Mouse (Mus musculus) neural tube, embryonic 12.5 days (tissue): Measurements from ENCODE around the gene Adcyap1r1. TPM values are rescaled to one million over a fixed set of nuclear protein-coding genes. Genes with fewer than 3 reads are reported as not detected.
A peak's percentile ranks its signal among the peaks of the same experiment; 100 is the strongest.

Experiments used
- ATAC-seq: fragments of 200-750 bp; cut with Nextera tagmentation; 2 replicates; pipeline ENCODE4 v1.8.0; 2017; ENCODE audit warnings: low read depth, mild to moderate bottlenecking, moderate TSS enrichment, moderate library complexity; ENCODE audit not compliant: low FRiP score
- H3K27ac ChIP-seq: fragments of 300-500 bp; sonication (generic); 2 replicates; pipeline ENCODE4 v1.5.1; 2016
- H3K27me3 ChIP-seq: fragments of 300-500 bp; sonication (generic); replicated peaks from 2 replicates; pipeline ENCODE4 v1.6.1; 2016; ENCODE audit warnings: mild to moderate bottlenecking
- H3K36me3 ChIP-seq: fragments of 300-500 bp; sonication (generic); 2 replicates; pipeline ENCODE4 v1.6.1; 2016; ENCODE audit warnings: mild to moderate bottlenecking
- H3K4me1 ChIP-seq: fragments of 300-500 bp; sonication (generic); 2 replicates; pipeline ENCODE4 v1.6.1; 2016
- H3K4me2 ChIP-seq: fragments of 300-500 bp; sonication (generic); replicated peaks from 2 replicates; pipeline ENCODE4 v1.6.1; 2016; ENCODE audit warnings: mild to moderate bottlenecking
- H3K4me3 ChIP-seq: fragments of 300-500 bp; sonication (generic); 2 replicates; pipeline ENCODE4 v1.5.1; 2016
- H3K9ac ChIP-seq: fragments of 300-500 bp; sonication (generic); 2 replicates; pipeline ENCODE4 v1.6.1; 2016; ENCODE audit warnings: mild to moderate bottlenecking
- H3K9me3 ChIP-seq: fragments of 300-500 bp; sonication (generic); 2 replicates; pipeline ENCODE4 v1.6.1; 2016; ENCODE audit warnings: mild to moderate bottlenecking
- WGBS: fragments of 180-500 bp; shearing (Covaris S2); methylation state at CpG from one replicate; pipeline ENCODE4 v1.1.7; 2016; 5-methylcytosine and 5-hydroxymethylcytosine counted together
- polyA plus RNA-seq: library from polyadenylated mRNA; unstranded; fragments of >200 nt; fragmentation: Nextera tagmentation; extraction: Ambion mirVana; gene quantifications from 2 replicates; pipeline ENCODE4 v1.2.1, GENCODE M21; 2016

Gene Adcyap1r1
- 30.9 and 33.3 TPM in 2 replicates for polyA plus RNA-seq

DNA sequence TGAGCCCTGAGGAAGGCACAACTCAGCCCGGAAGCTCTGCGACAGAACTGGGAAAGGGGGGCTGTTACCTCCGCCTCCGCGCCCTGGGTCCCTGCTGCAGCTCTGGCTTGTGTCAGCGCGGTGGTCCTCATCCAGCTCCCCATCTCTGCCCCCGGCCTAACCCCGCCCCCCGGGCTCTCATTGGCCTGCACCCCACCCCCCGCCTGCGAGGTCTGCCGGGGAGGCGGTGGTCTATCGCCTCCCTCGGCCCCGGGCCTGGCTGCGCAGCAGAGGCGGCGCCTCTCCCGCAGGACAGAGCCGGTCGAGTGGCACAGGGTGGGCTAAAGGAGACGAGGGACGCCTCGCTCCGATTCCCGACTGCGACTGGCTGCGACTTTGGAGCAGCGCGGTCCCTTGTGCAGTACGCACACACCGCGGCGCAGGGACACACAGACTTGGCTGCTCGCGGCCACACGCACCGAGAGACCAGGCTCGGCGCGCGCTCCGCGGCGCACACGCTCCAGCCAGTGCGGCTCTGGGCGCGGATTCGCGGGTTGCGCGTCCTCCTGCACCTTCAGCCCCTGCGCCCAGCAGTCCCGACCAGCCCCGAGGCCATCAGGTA, at the start of gene Adcyap1r1:
TSS of gene Adcyap1r1 (plus strand) at position 208 of the 601 bp plus-strand sequence.
- H3K9me3 ChIP-seq, result no peaks in the 10 kb centered on the region
- ATAC-seq, result peak; percentile 87
- H3K27ac ChIP-seq, result peak within 1 kb of the TSS; percentile 67
- WGBS, result under 1% methylated on average over 58 of the region's 58 CpGs
- peak within 1 kb of the TSS; percentile 68 for H3K4me3 ChIP-seq
- peaks cover 39% of the 10 kb centered on the region for H3K4me1 ChIP-seq
- H3K36me3 ChIP-seq, result no peaks in the 10 kb centered on the region
- H3K9ac ChIP-seq, result peak within 1 kb of the TSS; percentile 77
- peak within 1 kb of the TSS; percentile 94 for H3K4me2 ChIP-seq
- H3K27me3 ChIP-seq, result peaks cover 4% of the 10 kb centered on the region; the same call in 1 of the 2 replicates

DNA sequence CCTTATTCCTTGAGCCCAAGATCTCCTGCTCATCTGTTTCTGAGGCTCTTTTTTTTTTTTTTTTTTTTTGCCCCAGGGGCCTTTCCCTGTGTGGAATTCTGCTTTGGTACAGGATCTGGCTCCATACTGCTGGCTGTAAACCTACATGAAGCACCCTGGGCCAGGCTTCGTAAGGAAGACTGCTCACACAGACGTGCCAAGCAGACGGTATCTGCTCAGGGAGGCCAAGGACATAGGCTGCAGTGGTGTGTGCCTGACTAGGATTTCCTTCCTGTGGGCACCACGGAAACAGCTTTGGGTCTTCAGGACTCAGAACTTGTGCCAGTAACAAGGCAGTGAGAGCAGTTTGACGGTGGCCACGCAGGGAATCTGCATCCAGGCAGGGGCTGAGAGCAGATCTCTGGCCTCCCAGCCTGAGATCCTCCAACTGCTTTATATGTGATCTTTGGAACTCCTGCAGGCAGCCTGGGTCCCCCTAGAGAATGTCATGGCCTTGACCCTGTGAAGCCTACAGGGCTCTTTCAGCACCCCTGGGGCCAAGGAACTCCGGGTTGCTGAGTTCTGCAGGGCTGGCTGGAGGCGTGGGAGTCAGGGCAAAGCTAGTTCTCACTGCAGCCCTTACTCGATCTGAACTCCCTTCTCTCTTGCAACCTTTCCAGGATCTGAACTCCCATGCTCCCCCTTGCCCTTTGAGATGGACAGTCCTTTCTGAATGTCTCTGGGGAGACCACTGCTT, 49.6 kb upstream of the Adcyap1r1 start:
- H3K4me3 ChIP-seq, result no peak overlapping the region

DNA sequence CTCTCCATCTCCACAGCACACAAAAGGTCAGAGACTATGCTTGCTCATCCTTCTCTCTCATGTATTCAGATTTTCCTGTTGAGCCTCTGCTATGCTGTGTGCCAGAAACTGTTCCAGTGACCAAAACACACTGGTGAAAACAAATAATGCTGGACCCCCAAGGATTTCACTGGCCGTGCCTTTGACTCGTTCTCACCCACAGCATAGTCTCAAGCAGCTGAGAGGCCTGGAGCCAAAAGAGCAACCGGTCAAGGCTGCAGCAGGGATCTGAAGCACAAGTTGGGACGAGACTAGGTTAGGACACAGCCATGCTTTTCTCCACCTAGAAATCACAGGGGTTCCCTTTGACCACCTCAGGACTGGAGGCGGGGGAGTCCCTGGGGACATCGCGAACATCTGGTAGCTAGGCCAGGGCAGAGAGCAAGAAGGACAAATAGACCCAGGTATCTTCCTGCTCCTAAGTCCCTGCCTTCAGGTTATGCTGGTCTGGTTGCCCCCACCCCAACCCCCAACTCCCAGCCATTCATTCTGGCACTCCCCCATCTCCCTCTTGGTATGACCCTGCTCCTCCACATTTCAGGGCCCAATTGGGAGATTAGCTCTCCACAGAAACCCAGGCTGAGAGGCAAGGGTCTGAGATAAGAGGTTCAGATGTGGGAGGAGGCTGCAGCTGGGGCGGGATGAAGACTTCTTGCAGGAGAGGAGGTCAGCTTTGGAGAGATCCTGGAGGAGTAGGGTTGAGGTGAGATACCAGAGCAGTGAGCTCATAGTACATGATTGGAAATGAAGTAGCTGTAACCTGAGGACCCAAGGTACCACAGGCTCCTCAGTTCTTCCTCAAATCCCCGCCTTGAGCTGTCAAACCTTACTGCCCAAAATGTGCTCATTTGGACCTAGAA, 48.1 kb upstream of the Adcyap1r1 start:
- WGBS, result 84% methylated on average over 9 of the region's 9 CpGs
- Histone ChIP-seq H3K4me1 (peaks cover 3% of the 10 kb centered on the region; the same call in 1 of the 2 replicates), H3K4me2 (no peak overlapping the region), H3K36me3 (no peaks in the 10 kb centered on the region), H3K27ac (no peak overlapping the region), H3K9me3 (no peaks in the 10 kb centered on the region), H3K9ac (no peak overlapping the region), H3K27me3 (no peaks in the 10 kb centered on the region), H3K4me3 (no peak overlapping the region)
- ATAC-seq, result no peak

More for the DNA sequence above, 49.6 kb upstream of the Adcyap1r1 start:
- Histone ChIP-seq H3K36me3 (no peaks in the 10 kb centered on the region), H3K4me1 (peaks cover 3% of the 10 kb centered on the region; the same call in 1 of the 2 replicates), H3K9ac (no peak overlapping the region), H3K27ac (no peak overlapping the region), H3K9me3 (no peaks in the 10 kb centered on the region), H3K4me2 (no peak overlapping the region), H3K27me3 (no peaks in the 10 kb centered on the region)
- ATAC-seq, result no peak
- WGBS, result 77% methylated on average over 9 of the region's 9 CpGs

DNA sequence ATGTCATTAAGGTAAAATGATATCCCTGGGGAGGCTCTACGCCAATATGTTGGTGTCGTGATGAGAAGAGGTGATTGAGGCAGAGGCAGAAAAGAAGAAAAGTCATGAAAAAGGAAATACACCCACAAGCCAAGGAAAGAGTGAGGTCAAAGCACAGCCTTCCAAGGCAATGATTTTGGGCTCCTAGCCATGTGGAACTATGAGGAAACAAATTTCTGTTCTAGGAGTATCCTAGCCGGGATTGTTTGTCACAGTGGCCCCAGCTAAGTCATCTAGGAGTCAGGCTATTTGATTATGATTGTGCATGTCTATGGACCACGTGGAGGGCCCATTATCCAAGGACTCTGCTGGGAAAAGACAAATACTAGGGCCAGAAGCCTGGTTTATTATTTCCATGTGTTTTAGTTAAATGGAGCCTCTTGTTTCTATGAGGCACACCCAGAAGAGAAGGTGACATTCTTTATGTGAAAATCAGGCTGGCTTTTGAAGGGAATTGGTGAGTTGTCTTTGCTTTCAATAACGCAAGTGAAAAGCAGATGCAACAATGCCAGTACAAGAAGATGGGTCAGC, 47.3 kb upstream of the Adcyap1r1 start:
- no peak for ATAC-seq
- Histone ChIP-seq H3K36me3 (no peaks in the 10 kb centered on the region), H3K27me3 (no peaks in the 10 kb centered on the region), H3K27ac (no peak overlapping the region), H3K9me3 (no peaks in the 10 kb centered on the region), H3K9ac (no peak overlapping the region), H3K4me3 (no peak overlapping the region), H3K4me1 (no peaks in the 10 kb centered on the region), H3K4me2 (no peak overlapping the region)
- 79% methylated on average over 5 of the region's 5 CpGs for WGBS

DNA sequence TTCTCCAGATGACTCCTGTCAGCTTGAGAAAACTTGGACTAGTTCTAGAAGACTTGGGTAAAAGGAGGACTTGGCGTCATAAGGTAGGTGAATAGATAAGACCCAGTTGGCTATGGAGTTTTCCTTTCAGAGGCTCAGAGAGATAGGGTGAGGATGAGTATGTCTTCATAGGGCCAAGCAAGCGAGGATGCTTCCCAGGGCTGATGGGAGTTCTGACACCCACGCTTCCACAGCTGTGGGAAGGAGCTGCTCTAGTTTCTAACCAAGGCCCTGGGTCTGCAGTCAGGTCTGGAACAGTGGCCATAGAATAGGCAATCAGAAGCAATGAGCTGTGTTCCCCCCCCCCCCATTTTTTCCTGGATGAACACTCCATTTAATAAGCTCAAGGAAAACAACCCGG, 44.4 kb upstream of the Adcyap1r1 start:
- no peaks in the 10 kb centered on the region for H3K27me3 ChIP-seq
- H3K9ac ChIP-seq, result no peak overlapping the region
- 94% methylated on average over 4 of the region's 4 CpGs for WGBS
- H3K4me3 ChIP-seq, result no peak overlapping the region
- H3K4me1 ChIP-seq, result peaks cover 3% of the 10 kb centered on the region
- no peak overlapping the region for H3K4me2 ChIP-seq
- H3K27ac ChIP-seq, result no peak overlapping the region
- H3K9me3 ChIP-seq, result no peaks in the 10 kb centered on the region
- no peaks in the 10 kb centered on the region for H3K36me3 ChIP-seq
- no peak for ATAC-seq

DNA sequence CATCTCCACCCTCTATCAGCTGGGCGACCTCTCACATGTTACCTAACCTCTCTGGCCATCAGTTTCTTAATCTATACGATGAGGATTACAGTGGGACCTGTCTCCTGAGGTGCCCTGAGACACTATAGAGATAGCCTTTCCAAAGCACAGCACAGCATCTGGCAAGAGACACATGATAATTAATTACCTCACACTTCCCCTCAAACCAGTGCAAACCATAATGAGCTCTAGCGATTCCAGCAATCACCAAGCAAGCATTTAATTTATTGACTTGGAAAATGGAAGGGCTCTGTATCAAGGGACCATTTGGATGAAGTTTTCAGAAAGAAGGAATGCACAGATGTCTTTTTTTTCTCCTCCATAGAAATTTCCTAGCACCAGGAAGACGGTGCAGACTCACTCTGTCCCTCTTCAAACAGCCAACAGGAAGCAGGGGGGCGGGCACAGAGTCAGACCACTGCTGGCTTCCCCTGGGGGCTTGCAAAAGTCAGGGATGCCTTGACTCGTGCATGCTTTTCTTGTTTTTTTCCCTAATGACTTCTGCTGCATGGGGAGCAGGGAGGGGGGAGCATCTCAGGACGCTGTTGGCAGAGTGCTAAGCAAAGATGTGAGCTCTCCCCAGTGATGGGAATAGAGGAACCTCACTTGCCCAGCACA, 41.5 kb upstream of the Adcyap1r1 start:
- Histone ChIP-seq H3K36me3 (no peaks in the 10 kb centered on the region), H3K9ac (no peak overlapping the region), H3K4me3 (no peak overlapping the region), H3K27ac (no peak overlapping the region), H3K4me2 (no peak overlapping the region), H3K4me1 (peaks cover 3% of the 10 kb centered on the region), H3K27me3 (no peaks in the 10 kb centered on the region), H3K9me3 (no peaks in the 10 kb centered on the region)
- WGBS, result 48% methylated on average over 7 of the region's 7 CpGs
- ATAC-seq, result no peak

DNA sequence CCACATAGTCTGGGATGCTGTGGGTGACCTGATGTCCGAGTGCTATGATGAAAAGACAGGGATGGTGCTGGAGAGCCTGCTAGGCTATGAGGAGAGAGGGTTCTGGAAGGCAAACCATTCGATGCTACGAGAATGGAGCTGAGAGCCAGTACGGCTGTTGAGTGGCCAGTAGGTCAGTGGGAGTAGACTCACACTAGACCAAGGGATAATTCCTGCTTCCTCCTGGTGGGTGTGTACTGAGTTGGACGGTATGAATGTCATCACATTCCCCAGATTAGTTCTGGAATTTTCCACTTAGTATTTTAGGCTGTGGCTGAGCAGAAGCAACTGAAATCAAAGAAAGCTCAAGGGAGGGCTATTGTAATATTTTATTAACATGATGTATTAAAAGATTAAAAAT, 40.8 kb upstream of the Adcyap1r1 start:
- 82% methylated on average over 5 of the region's 5 CpGs for WGBS

DNA sequence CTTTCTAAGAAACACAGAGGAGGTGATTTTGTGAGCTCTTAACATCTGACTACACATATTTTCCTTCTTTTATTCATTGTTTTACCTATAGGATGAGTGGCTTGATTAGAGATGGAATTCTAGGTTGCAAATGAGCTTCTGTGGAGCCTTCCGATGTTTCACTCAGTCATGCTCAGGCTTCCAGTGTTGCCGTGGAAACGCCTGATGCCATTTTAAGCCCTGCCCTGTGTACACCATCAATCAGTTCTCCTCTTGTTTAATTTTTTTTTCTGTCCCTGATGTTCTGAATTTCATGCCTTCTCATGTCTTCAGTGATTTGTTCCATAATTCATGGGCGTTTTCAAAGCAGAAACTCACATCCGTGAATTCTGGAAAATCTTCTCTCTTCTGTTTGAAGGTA, 35.6 kb upstream of the Adcyap1r1 start:
- 53% methylated on average over 5 of the region's 5 CpGs for WGBS
- no peak overlapping the region for H3K4me2 ChIP-seq
- H3K4me1 ChIP-seq, result peaks cover 11% of the 10 kb centered on the region
- no peak for ATAC-seq
- H3K27ac ChIP-seq, result no peak overlapping the region
- no peak overlapping the region for H3K9ac ChIP-seq
- no peaks in the 10 kb centered on the region for H3K36me3 ChIP-seq
- no peaks in the 10 kb centered on the region for H3K27me3 ChIP-seq
- H3K9me3 ChIP-seq, result no peaks in the 10 kb centered on the region
- H3K4me3 ChIP-seq, result no peak overlapping the region

More for the DNA sequence above, 40.8 kb upstream of the Adcyap1r1 start:
- H3K9ac ChIP-seq, result no peak overlapping the region
- no peak for ATAC-seq
- H3K27me3 ChIP-seq, result no peaks in the 10 kb centered on the region
- no peak overlapping the region for H3K27ac ChIP-seq
- H3K36me3 ChIP-seq, result no peaks in the 10 kb centered on the region
- peaks cover 3% of the 10 kb centered on the region for H3K4me1 ChIP-seq
- H3K4me2 ChIP-seq, result no peak overlapping the region
- H3K9me3 ChIP-seq, result no peaks in the 10 kb centered on the region
- no peak overlapping the region for H3K4me3 ChIP-seq

DNA sequence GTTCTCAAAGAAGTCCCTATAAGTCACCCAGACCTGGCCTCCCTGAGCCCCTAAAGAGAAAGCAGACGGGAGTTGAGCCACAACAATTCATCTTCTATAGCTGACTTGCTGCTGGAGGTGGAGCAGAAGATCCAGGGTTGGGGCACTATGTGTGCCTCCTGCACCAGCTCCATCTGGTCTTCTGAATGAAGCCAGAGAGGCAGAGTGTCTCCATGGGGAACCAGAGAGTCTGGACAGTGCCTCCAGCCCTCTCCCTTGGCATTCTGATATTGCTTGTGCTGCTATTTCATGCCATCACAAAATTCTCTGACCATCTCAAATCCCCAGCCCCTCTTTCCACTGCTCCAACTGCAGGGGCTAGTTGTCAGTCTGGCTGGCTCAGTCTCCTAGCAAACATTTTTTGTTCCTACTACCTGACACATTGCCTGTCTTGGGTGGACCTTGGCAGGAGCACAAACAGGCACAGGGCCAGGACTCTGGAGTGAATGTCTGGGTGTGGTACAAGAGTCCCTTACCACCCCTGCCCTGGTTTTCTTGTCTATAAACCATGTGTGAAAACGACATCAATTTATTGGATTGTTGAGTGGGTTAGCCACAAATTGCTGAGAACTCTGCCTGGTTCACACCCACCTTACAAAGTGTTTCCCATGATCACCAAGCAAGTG, 32.9 kb upstream of the Adcyap1r1 start:
- no peaks in the 10 kb centered on the region for H3K9me3 ChIP-seq
- H3K27me3 ChIP-seq, result no peaks in the 10 kb centered on the region
- 53% methylated on average over 2 of the region's 2 CpGs for WGBS
- no peak overlapping the region for H3K4me3 ChIP-seq
- H3K36me3 ChIP-seq, result no peaks in the 10 kb centered on the region
- peaks cover 15% of the 10 kb centered on the region for H3K4me1 ChIP-seq
- no peak overlapping the region for H3K9ac ChIP-seq
- H3K27ac ChIP-seq, result no peak overlapping the region
- no peak overlapping the region for H3K4me2 ChIP-seq
- ATAC-seq, result no peak

DNA sequence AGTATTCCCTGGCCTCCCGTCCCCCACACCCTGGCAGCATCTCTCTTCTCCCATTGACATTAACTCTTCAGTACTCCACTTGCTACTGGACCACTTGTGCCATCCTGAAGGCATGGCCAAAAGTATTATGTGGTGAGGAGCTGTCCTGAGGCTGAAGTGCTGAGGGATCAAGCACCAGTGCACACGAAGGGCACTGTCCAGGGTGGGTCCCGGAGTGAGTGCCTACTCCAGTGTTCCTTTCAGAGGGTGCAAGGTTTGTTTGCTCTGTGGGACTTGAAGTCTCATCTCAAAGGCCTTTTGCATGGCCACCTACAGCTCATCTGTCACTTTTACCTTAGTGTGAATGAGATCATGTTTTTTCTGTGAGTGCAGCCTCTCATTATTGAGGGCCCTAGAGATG, 31.4 kb upstream of the Adcyap1r1 start:
- H3K4me3 ChIP-seq, result no peak overlapping the region
- peaks cover 15% of the 10 kb centered on the region for H3K4me1 ChIP-seq
- no peak overlapping the region for H3K9ac ChIP-seq
- WGBS, result 82% methylated on average over 3 of the region's 3 CpGs
- no peaks in the 10 kb centered on the region for H3K36me3 ChIP-seq
- no peak overlapping the region for H3K27ac ChIP-seq
- H3K4me2 ChIP-seq, result no peak overlapping the region
- H3K27me3 ChIP-seq, result no peaks in the 10 kb centered on the region
- no peaks in the 10 kb centered on the region for H3K9me3 ChIP-seq
- ATAC-seq, result no peak

DNA sequence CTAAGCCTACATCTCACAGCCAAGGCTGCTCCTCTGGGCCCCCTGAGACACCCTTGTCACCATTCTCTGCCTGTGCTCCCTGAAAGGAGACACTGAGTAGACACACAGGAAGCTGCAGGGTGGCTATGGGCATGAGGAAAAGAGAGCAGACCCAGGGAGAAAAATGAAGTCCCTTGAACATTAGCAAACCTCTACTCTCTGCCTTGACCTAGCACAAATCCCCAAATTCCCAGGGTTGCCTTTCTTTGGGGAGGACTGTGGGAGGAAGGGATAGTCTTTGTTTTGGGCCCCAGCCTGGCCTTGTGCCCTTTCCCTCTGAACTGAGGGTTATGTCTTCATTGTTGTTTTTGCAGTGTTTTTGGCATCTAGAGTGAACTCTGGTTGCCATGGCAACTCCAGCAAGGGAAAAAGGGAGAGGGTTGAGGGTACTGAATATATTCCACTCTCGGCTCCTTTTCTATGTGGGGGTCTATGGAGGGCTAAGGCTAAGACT, 30.9 kb upstream of the Adcyap1r1 start:
- 4% methylated on average over 1 of the region's 1 CpGs for WGBS
- Histone ChIP-seq H3K9ac (no peak overlapping the region), H3K4me2 (no peak overlapping the region), H3K4me1 (peaks cover 15% of the 10 kb centered on the region), H3K27ac (no peak overlapping the region), H3K27me3 (no peaks in the 10 kb centered on the region), H3K9me3 (no peaks in the 10 kb centered on the region), H3K36me3 (no peaks in the 10 kb centered on the region), H3K4me3 (no peak overlapping the region)
- ATAC-seq, result peak; percentile 49
